Mouse (Mus musculus) myocyte (in vitro differentiated cells): ENCODE results near the gene Hpd.

Experiments used
- MYOD1 ChIP-seq, 3 experiments: IDR thresholded peaks; one replicate each; pipeline ENCODE4 v1.6.1; 2011; ENCODE audit warnings: control low read depth in 2 of 3, low read depth in 2 of 3, mild to moderate bottlenecking in 2 of 3, moderate library complexity in 1 of 3; ENCODE audit not compliant: insufficient read length in 2 of 3, control insufficient read depth in 1 of 3
- MYOG ChIP-seq, 3 experiments: IDR thresholded peaks; one replicate each; pipeline ENCODE4 v1.6.1; 2011; ENCODE audit warnings: control low read depth in 2 of 3, low read depth in 2 of 3, mild to moderate bottlenecking in 2 of 3; ENCODE audit not compliant: insufficient read length in 2 of 3, control insufficient read depth in 1 of 3, insufficient read depth in 1 of 3
- POLR2A ChIP-seq: IDR thresholded peaks from one replicate; pipeline ENCODE4 v1.6.1; 2011; ENCODE audit warnings: low read depth, mild to moderate bottlenecking, control low read depth, moderate library complexity; ENCODE audit not compliant: insufficient read length
- POLR2AphosphoS2 ChIP-seq: IDR thresholded peaks from one replicate; pipeline ENCODE4 v1.6.1; 2011; ENCODE audit warnings: low read depth, control low read depth; ENCODE audit not compliant: insufficient read length
- USF1 ChIP-seq: IDR thresholded peaks from one replicate; pipeline ENCODE4 v1.6.1; 2011; ENCODE audit warnings: low read depth, mild to moderate bottlenecking, control low read depth, moderate library complexity

DNA sequence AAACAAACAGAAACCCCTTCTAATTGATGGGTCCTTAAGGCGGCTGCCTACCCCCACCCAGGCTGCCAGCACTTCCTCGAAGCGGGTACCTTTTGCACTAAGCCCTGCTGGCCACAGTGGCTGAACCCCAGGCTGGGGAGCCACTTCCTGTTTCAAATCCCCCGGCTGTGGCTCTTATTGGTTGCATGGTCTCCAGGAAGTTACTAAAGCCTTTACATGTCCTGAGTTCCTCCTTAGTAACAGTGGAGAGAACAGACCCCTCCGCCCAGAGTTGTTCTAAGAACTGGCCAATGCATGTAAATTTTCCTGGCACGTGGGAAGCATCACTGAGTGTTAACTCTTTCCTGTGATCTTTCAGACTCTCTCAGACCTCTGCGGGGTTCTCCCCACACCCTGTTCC, 31.4 kb downstream of the Hpd start:
- no peak for TF ChIP-seq POLR2A
- no peak for TF ChIP-seq POLR2AphosphoS2
- TF ChIP-seq MYOG (IDR thresholded peaks at IDR 0.05; ENCODE audit: control insufficient read depth in 1 of 3, insufficient read depth in 1 of 3, insufficient read length in 2 of 3, low read depth in 2 of 3), result no peak
- TF ChIP-seq MYOD1 (IDR thresholded peaks at IDR 0.05; ENCODE audit: control insufficient read depth in 1 of 3, insufficient read length in 2 of 3, low read depth in 2 of 3), result no peak
- TF ChIP-seq USF1, result no peak
